Mouse (Mus musculus): ENCODE measurements around the gene Fam171b.

Fam171b gene

DNA sequence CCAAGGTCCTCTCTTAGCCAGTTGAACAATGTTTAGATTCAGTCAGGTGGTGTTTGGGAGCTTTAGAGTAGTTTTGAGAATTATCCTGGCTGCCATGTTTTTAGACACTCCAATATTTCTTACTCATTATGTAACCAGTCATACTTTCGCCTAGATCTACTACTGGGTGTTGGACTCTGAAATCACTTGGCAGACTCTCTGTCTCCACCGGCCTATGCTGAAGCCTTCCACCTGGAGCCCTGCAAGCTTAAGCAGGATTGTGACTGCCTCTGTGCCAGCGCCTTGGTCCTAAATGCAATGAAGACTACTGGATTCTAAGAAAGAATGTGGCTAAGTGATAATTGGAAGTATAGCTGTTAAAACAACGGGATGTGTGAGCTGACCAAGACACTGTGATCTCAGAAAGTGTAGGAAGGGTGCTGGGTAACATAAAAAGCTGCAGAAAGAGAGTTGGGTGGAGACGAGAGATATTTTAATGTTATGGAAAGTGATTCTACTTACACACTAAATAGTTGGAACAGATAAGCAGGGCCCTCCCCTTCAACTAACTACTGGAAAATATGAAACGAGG is 71.5 kb downstream of the Fam171b start:
- no peak for DNase-seq (ENCODE audit: low spot score)

DNA sequence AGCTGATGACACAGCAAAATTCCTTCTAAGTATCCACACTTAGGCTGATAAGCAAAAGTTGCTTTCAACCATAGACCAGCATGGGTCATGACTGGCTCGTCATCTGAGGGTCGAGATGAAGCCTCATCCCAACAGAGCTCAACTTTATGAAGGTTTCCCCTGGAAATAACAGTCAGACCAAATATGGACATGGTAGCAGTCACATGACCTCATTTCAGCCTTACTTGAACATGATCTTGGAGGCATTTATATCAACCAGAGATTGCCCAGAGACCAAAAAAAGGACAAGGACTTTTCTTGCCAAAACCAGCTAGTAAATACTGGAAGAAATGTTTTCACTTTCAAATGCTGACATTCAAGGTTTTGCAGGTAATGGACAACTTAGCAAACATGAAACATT is 81.3 kb downstream of the Fam171b start:
- no peak for DNase-seq (ENCODE audit: low spot score)

DNA sequence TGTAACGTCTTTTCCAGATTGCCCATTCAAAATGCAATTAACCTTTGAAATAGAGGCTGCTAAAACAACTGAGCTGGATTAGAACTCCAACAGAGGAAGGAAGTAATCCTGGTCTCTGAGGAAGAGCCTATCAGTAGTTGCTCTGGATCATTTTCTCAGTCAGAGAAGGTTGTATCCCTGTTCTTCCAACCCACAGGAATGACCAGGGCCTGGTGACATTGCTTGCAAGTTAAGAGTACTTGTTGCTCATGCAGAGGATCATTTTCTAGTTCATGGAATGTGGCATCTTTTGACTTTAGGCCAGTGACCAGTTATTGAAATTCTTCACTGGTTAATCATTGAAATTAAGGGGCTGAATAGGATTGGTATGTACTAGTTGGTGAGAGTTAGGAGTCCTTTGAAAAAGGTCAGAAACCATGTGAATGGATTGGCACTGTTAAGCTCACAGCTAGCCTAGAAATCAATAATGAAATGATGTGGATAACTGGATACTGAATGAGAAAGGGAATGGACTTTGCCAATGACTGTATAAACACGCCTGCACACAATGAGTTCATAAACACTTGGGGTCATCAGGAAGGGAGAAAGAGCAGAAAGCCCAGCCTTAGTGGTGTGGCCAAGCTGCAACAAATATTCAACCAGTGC is 89.6 kb downstream of the Fam171b start:
- DNase-seq (ENCODE audit: low spot score) = no peak

DNA sequence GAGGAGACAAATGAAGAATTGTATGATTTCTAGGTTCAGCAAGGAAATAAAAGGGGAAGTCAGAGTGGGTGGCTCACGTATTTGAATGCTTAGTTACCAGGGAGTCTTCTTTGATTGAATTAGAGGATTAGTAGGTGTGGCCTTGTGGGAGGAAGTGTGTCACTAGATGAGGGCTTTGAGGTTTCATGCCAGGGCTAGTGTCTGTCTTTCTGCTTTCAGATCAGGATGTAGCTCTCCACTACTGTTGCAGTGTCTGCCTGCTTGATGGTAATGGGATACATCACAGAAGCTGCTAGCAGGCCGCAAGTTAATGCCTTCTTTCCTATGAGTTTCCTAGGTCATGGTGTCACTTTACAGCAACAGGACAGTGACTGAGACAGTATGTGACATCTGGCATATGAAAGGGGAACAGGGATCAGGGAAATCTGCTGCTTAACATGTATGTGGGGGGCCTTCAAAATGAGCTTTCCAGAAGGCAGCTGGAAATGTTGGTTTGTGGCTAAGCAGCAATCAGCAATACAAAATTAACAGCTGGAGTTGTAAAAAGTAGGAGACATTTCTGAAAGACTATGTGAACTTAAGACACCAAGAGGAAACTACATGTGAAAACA is 117.1 kb downstream of the Fam171b start:
- DNase-seq (ENCODE audit: low spot score) = no peak

All from urinary bladder, postnatal 14 days (tissue).